18 mouse cellular contexts compared by ENCODE assay signal in genomic region chr7:109606994-109607610, GRCm38 (mm10).
DNase-seq lines count a peak whose midpoint lies in the region; ATAC-seq lines count a peak whose summit lies in the region.
"Had no signal": no experiment of that assay in that cellular context is flagged by ENCODE, and none has a peak within 500 bp of the region (broad histone marks: within the 10 kb centered on the region; RNA-seq: fewer than 3 reads in every experiment).

No protein-coding gene starts in this region.

- WGBS in neural tube, embryonic 15.5 days: 78% methylated on average over 7 of the region's 7 CpGs
- whole genome bisulfite sequencing in heart, embryonic 14.5 days: 54% methylated on average over 7 of the region's 7 CpGs

- no peaks in the 10 kb centered on the region for H3K27me3 ChIP-seq in neural tube, embryonic 15.5 days (replicated peaks)
- H3K27me3 ChIP-seq in heart, embryonic 14.5 days (ENCODE audit: control insufficient read depth, insufficient read depth, low read length): no peaks in the 10 kb centered on the region
- H3K27me3 ChIP-seq: forebrain, embryonic 13.5 days; intestine, embryonic 15.5 days; kidney, embryonic 15.5 days; lung, embryonic 15.5 days; midbrain, embryonic 12.5 days had no signal

- no peak overlapping the region for H3K4me2 ChIP-seq in neural tube, embryonic 15.5 days
- H3K4me2 ChIP-seq in heart, embryonic 14.5 days (ENCODE audit: low read length): 0 out of 2 replicates have a peak overlapping the region, but pooled peaks have one; percentile 2
- H3K4me2 ChIP-seq: forebrain, embryonic 13.5 days; hindbrain, embryonic 14.5 days; intestine, embryonic 15.5 days; kidney, embryonic 15.5 days; liver, embryonic 11.5 days; lung, embryonic 15.5 days; midbrain, embryonic 12.5 days had no signal

- intact Hi-C loops in heart, postnatal 25 days (cut with DNase I): no loop called here

- 0 out of 2 replicates have a peak overlapping the region, but pooled peaks have one; percentile 47 for H3K27ac ChIP-seq in neural tube, embryonic 15.5 days (replicated peaks)
- H3K27ac ChIP-seq in heart, embryonic 14.5 days (replicated peaks in 1 of 2; ENCODE audit: control insufficient read depth in 1 of 2, insufficient read depth in 1 of 2, low read depth in 2 of 2, low read length in 2 of 2): peak overlapping the region; percentile 41 to 65; a peak in 3 of 4 replicates
- H3K27ac ChIP-seq: forebrain, embryonic 13.5 days; hindbrain, embryonic 14.5 days; intestine, embryonic 15.5 days; kidney, embryonic 15.5 days; lung, embryonic 15.5 days; midbrain, embryonic 12.5 days had no signal

- H3K4me1 ChIP-seq in neural tube, embryonic 15.5 days: peaks cover 12% of the 10 kb centered on the region
- H3K4me1 ChIP-seq in heart, embryonic 14.5 days (ENCODE audit: control insufficient read depth in 2 of 2, insufficient read depth in 2 of 2, low read length in 2 of 2): peaks cover 23 to 55% of the 10 kb centered on the region in 2 experiments

- DNase-seq in heart, adult 11 months: peak; percentile 91
- no peak for DNase-seq in heart, postnatal 25 days (ENCODE audit: low spot score)
- DNase-seq in neural tube, embryonic 10.5 days (ENCODE audit: extremely low spot score, low spot score): no peak
- DNase-seq in layer of hippocampus, postnatal 25 days (ENCODE audit: extremely low spot score in 1 of 2, low spot score in 1 of 2): no peak
- no peak for DNase-seq in right cerebral cortex, postnatal 14 days
- DNase-seq: cerebellum, adult 11-12 months; cerebellum, postnatal 36 days; left cerebral cortex, postnatal 4 days had no signal

- no peaks in the 10 kb centered on the region for H3K9me3 ChIP-seq in neural tube, embryonic 15.5 days (replicated peaks)
- no peaks in the 10 kb centered on the region for H3K9me3 ChIP-seq in heart, embryonic 14.5 days (ENCODE audit: control insufficient read depth, low read length)
- H3K9me3 ChIP-seq: forebrain, embryonic 13.5 days; G1E; intestine, embryonic 15.5 days; kidney, embryonic 15.5 days; lung, embryonic 15.5 days; midbrain, embryonic 12.5 days had no signal

- ATAC-seq in neural tube, embryonic 15.5 days (ENCODE audit: low FRiP score): no peak
- ATAC-seq in heart, embryonic 14.5 days (ENCODE audit: insufficient number of reproducible peaks, insufficient read depth, low FRiP score, low read depth): no peak
- ATAC-seq: forebrain, embryonic 13.5 days; intestine, embryonic 15.5 days had no signal

- no peaks in the 10 kb centered on the region for H3K36me3 ChIP-seq in neural tube, embryonic 15.5 days
- peaks cover 12% of the 10 kb centered on the region; the same call in 1 of the 2 replicates for H3K36me3 ChIP-seq in heart, embryonic 14.5 days (ENCODE audit: control insufficient read depth, insufficient read depth, low read length)
- H3K36me3 ChIP-seq: G1E; intestine, embryonic 15.5 days; kidney, embryonic 15.5 days; lung, embryonic 15.5 days; midbrain, embryonic 12.5 days had no signal

- H3K9ac ChIP-seq in neural tube, embryonic 15.5 days (replicated peaks): no peak overlapping the region
- no peak overlapping the region for H3K9ac ChIP-seq in heart, embryonic 14.5 days (ENCODE audit: low read length)
- H3K9ac ChIP-seq: forebrain, embryonic 13.5 days; hindbrain, embryonic 14.5 days; intestine, embryonic 15.5 days; kidney, embryonic 15.5 days; lung, embryonic 15.5 days; midbrain, embryonic 12.5 days had no signal

- H3K4me3 ChIP-seq in neural tube, embryonic 15.5 days (replicated peaks): no peak overlapping the region
- no peak overlapping the region for H3K4me3 ChIP-seq in heart, embryonic 14.5 days (ENCODE audit: control insufficient read depth in 1 of 2, insufficient read depth in 1 of 2, low read depth in 1 of 2, low read length in 2 of 2)
- H3K4me3 ChIP-seq: forebrain, embryonic 13.5 days; intestine, embryonic 15.5 days; kidney, embryonic 15.5 days; lung, embryonic 15.5 days; midbrain, embryonic 12.5 days had no signal
